Mouse (Mus musculus): ENCODE results near the gene Mybl2.
"Not testable (repeated sequence)": the region's sequence is repeated elsewhere in the genome, so short reads cannot be mapped to it uniquely, and the experiment has no call there.

Gene Mybl2

DNA sequence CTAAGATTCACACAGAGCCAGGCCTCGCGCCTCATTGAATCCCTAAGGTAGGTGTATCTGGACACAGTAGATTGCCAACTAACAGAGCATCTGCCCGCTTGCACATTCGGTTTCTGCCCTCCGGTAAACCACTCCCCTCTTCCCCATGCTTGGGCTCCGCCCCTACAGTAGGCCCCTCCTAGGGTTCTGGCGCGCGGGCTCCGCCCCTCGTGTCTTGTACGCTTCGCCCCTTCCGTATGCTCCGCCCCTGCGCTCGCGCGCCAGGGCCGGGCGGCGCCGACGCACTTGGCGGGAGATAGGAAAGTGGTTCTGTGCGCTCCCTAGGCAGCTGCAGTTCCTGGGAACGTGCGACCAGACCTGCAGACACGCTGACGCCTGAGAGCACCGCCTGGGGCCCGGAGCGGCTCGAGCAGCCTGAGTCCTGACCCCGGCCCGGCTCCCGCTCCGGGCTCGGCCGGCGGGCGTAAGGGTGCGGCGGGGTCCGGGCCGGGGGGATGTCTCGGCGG lies at the start of gene Mybl2:
Gene Mybl2, plus strand, starts transcription at position 353 of the 506 bp plus-strand sequence.
- in situ Hi-C loops (cut with MboI; ENCODE audit: unreplicated experiment in 2 of 2), result no loop called here

DNA sequence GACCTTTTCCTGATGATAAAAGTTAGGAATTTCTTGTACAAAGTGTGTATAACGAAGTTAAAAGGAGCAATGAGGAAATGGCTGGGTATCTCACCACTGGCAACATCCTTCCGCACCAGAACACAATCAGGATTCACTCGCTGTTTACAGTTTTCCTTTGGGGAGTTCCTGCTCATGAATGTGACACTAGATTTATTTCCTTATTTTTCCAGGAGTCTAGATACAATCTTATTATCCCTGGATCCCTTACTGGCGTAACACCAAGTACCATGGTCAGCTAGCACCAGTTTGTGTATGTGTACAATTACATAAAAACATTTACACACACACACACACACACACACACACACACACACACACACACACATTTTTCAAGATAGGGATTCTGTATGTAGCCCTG lies 47.2 kb upstream of the Mybl2 start:
- in situ Hi-C loops (cut with MboI; ENCODE audit: unreplicated experiment in 2 of 2), result loop anchor here in 1 of 2 experiments (5.0 kb wide), 1 partner anchor 65 kb away; no protein-coding TSS in a partner anchor

DNA sequence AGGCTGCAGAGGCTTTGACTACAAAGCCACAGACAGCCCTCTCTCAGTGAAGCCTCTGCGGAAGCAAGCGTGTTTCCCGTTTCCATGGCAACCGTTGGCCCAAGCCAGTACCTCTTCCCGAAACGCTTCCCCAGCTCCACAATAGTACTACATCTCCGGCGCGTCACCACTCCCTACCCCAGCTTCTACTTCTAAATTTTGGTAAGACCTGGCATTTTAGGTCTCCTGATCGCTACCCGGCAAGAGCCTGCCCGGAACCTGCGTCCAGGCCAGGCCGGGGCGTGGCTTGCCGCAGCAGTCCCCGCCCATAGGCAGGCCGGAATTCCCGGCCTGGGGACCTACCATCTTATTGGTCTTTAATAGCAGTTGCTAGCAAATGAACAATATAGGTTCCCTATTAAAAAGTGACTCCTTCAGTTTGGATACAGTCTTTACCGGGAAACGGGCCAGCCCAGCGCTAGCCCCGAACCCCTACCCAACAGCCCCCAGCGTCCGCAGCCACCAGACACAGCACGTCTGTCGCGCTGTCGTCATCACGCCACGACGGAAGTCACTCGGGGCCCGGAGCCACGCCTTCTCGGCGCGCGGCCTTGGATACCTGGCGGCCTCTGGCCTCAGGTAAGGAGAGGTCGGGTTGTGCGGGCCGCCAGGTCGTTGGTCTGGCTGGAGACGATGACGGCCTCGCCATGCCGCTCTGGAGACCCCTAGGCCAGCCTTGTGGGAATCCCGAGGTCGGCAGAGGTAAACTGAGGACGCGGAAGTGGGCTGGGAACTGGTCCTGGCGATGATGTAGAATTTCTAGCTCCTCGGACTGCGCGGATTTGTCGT lies 37.4 kb upstream of the Mybl2 start, which contains the start of gene Ift52:
Gene Ift52, plus strand, starts transcription at position 439 of the 828 bp plus-strand sequence.
- in situ Hi-C loops (cut with MboI; ENCODE audit: unreplicated experiment in 2 of 2), result loop anchor here in 1 of 2 experiments (10.0 kb wide), 1 partner anchor 398 kb away; no protein-coding TSS in a partner anchor

DNA sequence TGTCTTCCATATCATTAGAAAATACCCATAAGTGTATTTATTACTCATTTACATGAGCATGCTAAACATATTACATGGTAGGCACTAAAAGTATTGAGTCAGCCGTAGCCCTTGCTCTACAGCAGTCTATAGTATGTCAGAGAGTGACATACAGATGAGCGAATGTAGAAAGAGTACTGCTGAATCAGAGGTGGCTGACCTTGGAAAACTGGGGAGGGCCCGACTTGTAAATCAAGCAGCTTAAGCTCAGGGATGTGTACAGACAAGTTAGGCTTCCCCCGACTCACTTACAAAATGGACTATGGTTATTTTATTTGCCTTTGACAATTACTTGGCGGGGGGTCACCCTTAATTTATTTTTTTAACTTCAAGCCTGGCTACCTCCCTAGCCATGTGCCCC lies 23.2 kb upstream of the Mybl2 start:
- in situ Hi-C loops (cut with MboI; ENCODE audit: unreplicated experiment in 2 of 2), result no loop called here

DNA sequence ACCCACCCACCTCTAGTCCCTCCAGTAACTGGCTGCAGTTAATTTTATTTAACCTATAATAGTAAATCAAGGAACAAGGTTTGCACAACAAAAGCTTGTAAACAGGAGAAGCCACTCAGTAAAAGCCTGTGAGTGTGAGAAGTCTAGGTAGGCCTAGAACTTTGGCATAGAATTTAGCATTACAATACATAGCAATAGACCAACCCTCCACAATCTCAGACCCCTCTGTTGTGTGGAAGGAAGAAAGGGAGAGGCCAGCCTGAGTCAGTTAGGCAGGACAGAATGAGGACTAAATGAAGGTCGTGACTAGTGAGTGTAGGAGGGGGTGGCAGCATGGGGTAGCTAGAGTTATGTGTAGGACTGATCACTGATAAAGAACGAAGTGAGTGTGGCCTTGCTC lies 22.7 kb upstream of the Mybl2 start:
- in situ Hi-C loops (cut with MboI; ENCODE audit: unreplicated experiment in 2 of 2), result no loop called here

DNA sequence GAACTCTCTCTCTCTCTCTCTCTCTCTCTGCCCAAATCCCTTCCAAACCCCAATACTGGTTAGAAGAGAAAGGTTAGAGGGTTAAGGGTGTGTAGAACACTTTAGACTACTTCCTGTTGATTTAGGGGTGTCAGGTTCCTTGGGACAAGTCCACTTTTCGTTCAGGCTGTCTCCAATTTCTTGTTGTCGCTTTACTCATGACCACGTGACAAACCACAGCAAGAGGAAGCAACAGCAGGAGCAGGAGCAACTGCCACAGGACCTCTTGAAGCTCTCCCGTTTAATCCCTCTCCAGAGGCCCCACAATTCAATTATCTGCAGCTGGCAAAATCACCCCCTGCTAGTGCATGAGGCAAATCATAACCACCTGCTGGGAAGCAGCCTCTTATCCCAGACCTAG lies 21.9 kb upstream of the Mybl2 start:
- in situ Hi-C loops (cut with MboI; ENCODE audit: unreplicated experiment in 2 of 2), result no loop called here

DNA sequence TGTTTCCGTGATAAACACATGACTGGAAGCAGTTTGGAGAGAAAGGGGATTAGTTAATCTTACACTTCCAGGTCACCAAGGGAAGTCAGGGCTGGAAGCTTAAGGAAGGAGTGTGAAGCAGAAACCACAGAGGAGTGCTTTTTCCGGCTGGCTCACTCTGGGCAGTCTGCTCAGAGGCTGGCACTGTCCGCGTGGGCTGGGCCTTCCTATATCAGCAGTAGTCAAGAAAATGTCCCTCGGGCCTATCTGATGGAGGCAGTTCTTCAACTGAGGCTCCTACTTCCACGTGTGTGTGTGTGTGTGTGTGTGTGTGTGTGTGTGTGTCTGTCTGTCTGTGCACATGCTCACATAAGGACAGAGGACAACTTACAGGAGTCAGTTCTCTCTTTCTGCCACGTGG lies 14.5 kb upstream of the Mybl2 start:
- in situ Hi-C loops (cut with MboI; ENCODE audit: unreplicated experiment in 2 of 2), result no loop called here

DNA sequence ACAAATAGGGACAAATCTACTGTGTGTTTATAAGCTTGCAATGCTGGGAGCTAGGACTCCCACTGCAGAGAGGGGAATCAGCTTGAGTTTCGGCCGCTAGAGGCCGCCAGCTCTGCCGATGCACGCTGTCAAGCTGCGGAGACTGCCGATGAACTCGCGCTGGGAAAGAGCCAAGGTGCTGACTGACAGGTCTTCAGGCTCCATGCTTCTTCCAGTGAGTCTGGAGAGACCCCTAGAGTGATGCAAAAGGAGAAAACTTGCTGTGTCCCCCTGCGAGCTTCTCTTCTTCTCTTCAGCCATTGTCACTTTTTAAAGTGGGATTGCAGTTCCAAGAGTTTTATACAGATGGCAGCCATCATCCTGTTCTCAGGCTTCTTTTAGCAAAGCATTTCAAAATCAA lies 6.4 kb upstream of the Mybl2 start:
- in situ Hi-C loops (cut with MboI; ENCODE audit: unreplicated experiment in 2 of 2), result no loop called here

DNA sequence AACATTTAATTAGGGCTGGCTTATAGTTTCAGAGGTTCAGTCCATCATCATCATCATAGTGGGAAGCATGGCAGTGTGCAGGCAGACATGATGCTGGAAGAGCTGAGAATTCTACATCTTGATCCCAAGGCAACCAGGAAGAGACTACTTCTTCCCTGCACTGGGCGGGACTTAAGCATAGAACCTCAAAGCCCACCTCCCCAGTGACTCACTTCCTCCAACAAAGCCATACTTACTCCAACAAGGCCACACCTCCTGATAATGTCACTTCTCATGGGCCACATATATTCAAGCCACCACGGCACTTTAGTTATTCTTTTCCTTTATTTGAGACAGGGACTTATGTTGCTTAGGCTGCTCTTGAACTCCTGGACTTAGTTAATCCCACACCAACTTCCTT lies 5.4 kb upstream of the Mybl2 start:
- in situ Hi-C loops (cut with MboI; ENCODE audit: unreplicated experiment in 2 of 2), result no loop called here

DNA sequence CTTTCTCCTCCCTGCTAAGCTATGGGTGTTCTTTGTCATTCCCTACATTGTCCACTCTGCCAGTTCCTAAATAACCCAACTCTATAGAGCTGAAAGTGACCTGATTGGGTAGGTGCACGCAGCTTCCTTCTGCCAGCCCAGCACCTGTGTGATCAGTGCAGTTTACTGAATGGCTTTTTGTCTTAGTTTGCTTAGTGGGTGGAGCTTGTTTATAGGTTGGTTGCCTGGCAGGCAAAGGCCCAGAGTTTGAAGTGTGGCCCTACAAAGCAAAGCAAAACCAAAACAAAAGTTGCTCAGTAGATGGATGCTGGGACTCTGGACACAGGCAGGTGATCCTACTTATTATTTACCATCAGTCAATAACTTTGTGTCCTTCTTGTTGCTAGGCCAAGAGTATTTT lies 2.8 kb upstream of the Mybl2 start:
- in situ Hi-C loops (cut with MboI; ENCODE audit: unreplicated experiment in 2 of 2), result no loop called here

DNA sequence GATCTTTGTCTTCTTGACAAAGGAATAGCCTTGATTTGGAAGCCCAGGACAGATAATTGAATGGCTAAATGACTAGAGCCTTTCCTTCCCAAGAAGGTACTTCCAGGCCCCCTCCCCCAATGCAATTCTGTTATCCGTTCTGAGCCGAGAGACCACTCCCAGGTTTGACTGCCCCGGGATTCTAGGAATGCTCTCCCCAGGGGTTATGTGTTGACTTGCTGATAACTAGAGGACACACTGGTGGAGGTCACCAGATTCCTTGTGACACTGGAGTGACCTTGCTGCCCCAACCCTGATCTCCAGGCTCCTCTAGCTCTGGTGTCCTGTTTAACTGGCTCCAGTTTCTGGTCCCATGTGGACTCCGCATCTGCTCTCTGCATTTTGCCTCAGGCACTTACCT lies 2.4 kb upstream of the Mybl2 start:
- in situ Hi-C loops (cut with MboI; ENCODE audit: unreplicated experiment in 2 of 2), result no loop called here

DNA sequence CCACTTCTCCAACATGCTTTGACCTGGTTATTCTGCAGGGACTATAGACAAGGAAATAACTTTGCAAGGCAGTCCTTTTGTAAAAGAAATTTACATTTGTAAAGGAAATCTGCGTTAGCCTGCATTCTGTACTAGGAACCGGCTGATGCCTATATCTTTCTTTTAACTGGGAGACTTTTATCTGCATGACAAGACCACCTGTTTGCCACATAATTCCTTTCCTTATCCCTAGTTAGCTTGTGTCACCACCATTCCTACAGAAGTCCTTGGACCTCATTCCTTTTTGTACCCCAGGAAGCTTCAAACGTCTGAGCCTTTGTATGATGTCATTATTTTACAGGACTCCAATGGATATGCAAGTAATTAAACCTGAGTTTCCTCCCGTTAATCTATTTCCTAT lies 1.7 kb upstream of the Mybl2 start:
- in situ Hi-C loops (cut with MboI; ENCODE audit: unreplicated experiment in 2 of 2), result no loop called here

DNA sequence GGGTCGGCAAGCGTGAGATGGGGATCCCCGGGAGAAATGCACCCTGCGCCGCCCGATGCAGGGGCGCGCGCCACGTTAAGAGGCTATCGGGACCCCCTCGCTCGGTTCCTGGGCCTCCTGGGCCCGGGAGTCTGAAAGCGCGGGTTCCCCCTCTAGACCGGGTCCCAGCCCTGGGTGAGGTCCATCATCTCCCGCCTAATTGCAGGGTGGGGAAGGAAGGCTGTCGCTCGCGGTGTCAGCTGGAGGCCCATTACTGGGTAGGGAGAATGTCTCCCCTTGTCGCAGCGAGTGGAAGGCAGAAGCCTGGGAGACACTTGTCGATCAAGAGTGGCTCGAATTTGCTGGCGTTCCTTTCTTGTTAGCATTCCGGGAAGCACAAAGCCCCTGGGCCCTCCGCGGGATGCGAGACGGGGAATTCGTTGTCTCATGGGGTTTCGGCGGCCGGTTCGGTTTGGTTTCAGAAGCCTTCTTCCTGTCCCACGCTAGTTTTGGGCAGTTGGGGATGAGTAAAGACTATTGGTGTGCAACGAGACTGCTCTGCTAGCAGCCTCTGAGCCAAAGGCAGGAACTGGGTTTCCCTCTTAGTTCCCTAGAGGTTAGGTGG lies 506 bp downstream of the Mybl2 start:
- in situ Hi-C loops (cut with MboI; ENCODE audit: unreplicated experiment in 2 of 2), result no loop called here

DNA sequence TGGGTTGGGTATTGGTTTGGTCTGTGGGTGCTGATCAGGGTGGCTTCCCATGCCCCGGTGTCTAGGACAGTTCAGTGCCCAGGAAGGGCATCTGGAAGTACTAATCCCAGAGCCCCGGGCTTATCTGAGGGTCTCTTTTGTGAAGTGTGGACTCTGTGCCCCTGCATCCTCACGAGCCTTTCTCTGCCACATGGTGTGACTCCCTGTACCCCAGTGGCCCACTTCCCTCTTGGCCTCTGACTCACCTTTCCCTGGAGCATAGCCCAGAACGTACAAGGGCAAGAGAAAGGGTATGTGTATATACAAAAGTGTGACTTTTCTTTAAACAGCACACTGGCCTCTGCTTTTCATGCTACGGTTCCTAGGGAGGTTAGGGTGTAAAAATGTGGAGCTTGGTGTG lies 1.2 kb downstream of the Mybl2 start:
- in situ Hi-C loops (cut with MboI; ENCODE audit: unreplicated experiment in 2 of 2), result no loop called here

DNA sequence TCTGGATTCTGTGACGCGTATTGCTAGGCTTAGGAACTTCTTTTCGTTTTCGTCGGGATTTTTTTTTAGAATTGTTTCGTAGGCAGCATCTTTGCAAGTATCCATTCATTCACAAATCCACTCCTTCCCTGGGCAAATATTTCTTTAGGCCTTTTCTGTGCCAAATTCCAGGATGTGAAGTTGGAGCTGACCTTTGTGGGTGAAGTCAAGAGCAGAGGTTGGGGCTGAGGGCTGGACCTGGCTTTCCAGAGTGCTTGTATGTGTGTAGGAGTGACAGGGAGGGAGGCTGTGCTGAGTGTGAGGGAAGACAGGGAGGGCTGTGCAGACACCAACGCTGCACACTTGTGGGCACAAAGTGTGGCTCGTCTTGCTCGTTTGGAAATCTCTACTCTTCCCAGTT lies 2.1 kb downstream of the Mybl2 start:
- in situ Hi-C loops (cut with MboI; ENCODE audit: unreplicated experiment in 2 of 2), result no loop called here

DNA sequence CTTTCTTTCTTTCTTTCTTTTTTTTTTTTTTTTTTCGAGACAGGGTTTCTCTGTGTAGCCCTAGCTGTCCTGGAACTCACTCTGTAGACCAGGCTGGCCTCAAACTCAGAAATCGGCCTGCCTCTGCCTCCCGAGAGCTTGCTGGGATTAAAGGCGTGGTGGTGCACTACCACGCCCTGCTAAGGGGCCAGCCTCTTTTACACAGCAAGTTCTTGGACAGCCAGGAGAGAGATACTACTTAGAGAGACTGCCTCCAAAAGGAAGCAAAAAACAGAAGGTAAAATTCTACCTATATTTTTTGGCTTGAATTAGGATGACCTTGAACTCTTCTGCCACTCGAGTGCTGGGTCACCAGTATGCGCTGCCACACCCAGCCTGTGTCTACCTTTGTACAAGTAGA lies 4.5 kb downstream of the Mybl2 start:
- in situ Hi-C loops (cut with MboI; ENCODE audit: unreplicated experiment in 2 of 2), result not testable (repeated sequence)

DNA sequence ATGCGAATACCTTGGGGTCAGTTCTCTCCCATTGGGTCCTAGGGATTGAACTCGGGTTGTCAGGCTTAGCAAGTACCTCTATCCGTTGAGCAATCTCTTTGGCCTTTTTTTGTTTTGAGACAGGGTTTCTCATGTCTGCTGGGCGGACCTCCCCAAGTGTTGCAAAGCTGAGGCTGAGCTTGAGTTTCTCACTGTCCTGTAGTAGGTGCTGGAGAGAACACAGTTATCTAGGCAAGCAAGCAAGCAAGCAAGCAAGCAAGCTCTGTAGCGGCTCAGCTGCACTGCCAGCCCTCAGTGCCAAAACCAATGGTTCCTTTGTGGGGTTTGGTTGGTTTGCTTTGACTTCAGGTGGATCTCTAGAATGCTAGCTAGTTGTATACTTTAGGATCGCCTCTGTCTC lies 6.1 kb downstream of the Mybl2 start:
- in situ Hi-C loops (cut with MboI; ENCODE audit: unreplicated experiment in 2 of 2), result no loop called here

DNA sequence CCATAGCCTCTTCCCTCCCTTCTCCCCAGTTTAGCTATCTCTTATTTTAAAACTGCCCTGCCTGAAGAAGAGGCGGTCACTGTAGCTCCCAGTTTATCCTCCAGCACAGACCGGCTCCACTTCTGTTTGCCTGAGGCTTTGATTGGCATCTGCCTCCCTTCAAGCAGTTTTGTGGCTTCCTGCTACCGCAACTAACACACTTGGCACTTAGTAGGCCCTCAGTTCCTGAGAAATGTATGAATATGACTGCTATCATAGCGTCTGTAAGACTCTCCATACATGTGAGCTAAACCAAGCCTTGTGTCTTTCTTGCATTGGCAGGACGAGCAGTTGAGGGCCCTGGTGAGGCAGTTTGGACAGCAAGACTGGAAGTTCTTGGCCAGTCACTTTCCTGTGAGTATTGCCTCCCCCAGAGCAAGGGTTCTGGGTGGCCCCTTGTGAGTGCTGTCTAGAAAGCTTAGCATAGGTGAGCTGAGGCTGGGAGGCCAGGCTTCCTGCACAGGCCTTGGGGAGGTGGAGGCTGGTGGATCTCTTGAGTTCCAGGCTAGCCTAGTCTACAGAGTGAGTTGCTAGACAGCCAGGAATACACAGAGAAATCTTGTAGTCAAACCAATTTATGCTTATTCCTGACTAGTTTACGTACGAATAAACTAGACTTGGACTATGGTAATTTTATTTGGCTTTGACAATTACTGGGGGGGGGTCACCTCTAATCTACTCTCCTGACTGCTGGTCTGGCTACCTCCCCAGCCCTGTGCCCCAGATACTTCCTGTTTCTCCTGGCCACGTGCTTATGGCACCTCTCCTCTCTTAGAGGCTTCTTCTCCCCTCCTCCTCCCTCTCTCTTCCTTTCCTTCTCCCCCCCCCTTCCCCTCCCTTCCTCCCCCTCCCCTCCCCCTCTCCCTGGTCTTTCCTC lies 7.0 kb downstream of the Mybl2 start:
- in situ Hi-C loops (cut with MboI; ENCODE audit: unreplicated experiment in 2 of 2), result no loop called here

DNA sequence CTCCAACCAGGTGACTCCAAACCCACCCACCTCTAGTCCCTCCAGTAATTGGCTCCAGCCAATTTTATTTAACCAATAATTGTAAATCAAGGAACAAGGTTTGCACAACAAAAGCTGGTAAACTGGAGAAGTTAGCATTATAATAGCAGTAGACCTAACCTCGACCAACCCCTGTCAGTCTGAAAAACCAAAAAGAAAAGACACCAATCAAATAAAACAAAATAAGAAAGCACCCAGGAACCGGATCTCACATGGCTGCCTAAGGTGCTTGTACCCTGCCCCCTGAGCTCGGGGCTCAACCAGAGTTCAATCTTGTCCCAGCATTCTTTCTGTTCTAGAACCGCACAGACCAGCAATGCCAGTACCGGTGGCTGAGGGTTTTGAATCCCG lies 7.6 kb downstream of the Mybl2 start:
- in situ Hi-C loops (cut with MboI; ENCODE audit: unreplicated experiment in 2 of 2), result no loop called here

DNA sequence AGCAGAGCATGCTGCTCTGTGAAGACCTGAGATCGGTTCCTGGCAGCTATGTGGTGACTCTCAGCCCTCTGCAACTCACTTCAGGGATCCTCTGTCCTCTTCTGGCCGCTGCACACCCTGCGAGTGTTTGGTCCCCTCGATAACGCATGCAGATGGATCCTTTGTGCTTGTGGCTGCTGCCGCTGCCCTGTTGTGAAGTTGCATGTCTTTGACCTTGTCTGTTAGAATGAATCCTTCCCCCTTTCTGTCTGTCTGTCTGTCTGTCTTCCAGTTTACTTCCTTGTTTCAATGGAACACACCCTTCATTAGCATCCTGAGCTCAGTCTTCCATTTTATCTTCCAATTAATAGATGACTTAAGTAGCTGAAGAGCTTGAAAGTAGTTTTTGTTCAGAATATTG lies 11.8 kb downstream of the Mybl2 start:
- in situ Hi-C loops (cut with MboI; ENCODE audit: unreplicated experiment in 2 of 2), result no loop called here

DNA sequence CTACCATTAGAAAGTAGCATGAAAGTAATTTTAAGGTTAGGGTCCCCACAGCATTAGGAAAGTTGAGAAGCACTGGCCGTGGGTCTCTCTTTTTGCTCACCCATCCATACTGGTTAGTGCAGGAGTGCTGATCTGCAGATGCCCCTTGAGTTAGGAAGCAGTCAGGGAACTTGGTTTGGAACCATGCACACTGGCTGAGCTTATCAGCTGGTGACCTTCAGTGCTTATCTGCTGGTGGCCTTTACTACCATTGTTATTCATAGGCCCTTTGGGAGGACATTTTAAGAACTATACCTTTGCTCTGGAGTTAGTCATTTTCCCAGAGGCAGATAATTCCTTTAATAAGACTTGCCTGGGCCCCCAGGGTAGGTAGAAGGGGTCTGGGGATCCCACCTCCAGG lies 12.7 kb downstream of the Mybl2 start:
- in situ Hi-C loops (cut with MboI; ENCODE audit: unreplicated experiment in 2 of 2), result no loop called here
